Mouse (Mus musculus) cerebellum, postnatal 4 days (tissue): ENCODE measurements around the gene Als2cr12.
A peak's percentile ranks its signal among the peaks of the same experiment; 100 is the strongest.
"Not testable (repeated sequence)": the region's sequence is repeated elsewhere in the genome, so short reads cannot be mapped to it uniquely, and the experiment has no call there.

Experiments
- DNase-seq, 2 experiments: peaks; one replicate each; pipeline ENCODE4 v3.0.0; 2022; ENCODE audit warnings: low spot score in 2 of 2, mixed read lengths in 1 of 2

Gene Als2cr12

GRCm38 (mm10) chr1:58719356-58719945 is 23.7 kb upstream of the Als2cr12 start:
- DNase-seq: no peak

- DNase-seq: no peak
These were observed 21.9 kb upstream of the Als2cr12 start for GRCm38 (mm10) chr1:58717589-58718270.

- DNase-seq: no peak
These were observed 21.1 kb upstream of the Als2cr12 start for GRCm38 (mm10) chr1:58716883-58717220.

GRCm38 (mm10) chr1:58716162-58716882 is 20.5 kb upstream of the Als2cr12 start:
- no peak for DNase-seq

- no peak for DNase-seq
These were observed 19.7 kb upstream of the Als2cr12 start for GRCm38 (mm10) chr1:58715536-58715935.

- DNase-seq: no peak
These were observed 18.6 kb upstream of the Als2cr12 start for GRCm38 (mm10) chr1:58714361-58714760.

GRCm38 (mm10) chr1:58713893-58714231 is 18.1 kb upstream of the Als2cr12 start:
- DNase-seq: peak in 1 of 2 experiments; percentile 56

GRCm38 (mm10) chr1:58713081-58713892 is 17.5 kb upstream of the Als2cr12 start:
- DNase-seq: peak in 1 of 2 experiments; percentile 43

- no peak for DNase-seq
These were observed 16.6 kb upstream of the Als2cr12 start for GRCm38 (mm10) chr1:58712076-58713061.

- peak; percentile 31 to 61 for DNase-seq
These were observed 15.7 kb upstream of the Als2cr12 start, which contains the start of gene Cflar for GRCm38 (mm10) chr1:58711365-58712016. Gene Cflar (plus strand): TSS chr1:58711508.

- no peak for DNase-seq
These were observed 15.0 kb upstream of the Als2cr12 start for GRCm38 (mm10) chr1:58710711-58711364.

- not testable (repeated sequence) for DNase-seq
These were observed 14.3 kb upstream of the Als2cr12 start for GRCm38 (mm10) chr1:58710043-58710442.

- DNase-seq: not testable (repeated sequence)
These were observed 4.9 kb upstream of the Als2cr12 start for GRCm38 (mm10) chr1:58700580-58701162.

- DNase-seq: no peak
These were observed 4.2 kb upstream of the Als2cr12 start for GRCm38 (mm10) chr1:58699988-58700387.

- no peak for DNase-seq
These were observed 3.0 kb upstream of the Als2cr12 start for GRCm38 (mm10) chr1:58698781-58699180.

GRCm38 (mm10) chr1:58697607-58698006 is 1.8 kb upstream of the Als2cr12 start:
- not testable (repeated sequence) for DNase-seq

GRCm38 (mm10) chr1:58693696-58694095 is 2.1 kb downstream of the Als2cr12 start:
- no peak for DNase-seq

- not testable (repeated sequence) for DNase-seq
These were observed 4.1 kb downstream of the Als2cr12 start for GRCm38 (mm10) chr1:58691718-58692117.

- DNase-seq: not testable (repeated sequence)
These were observed 4.8 kb downstream of the Als2cr12 start for GRCm38 (mm10) chr1:58690834-58691488.
